Mouse (Mus musculus): ENCODE results near the gene St3gal4. TPM values are rescaled to one million over a fixed set of nuclear protein-coding genes. Genes with fewer than 3 reads are reported as not detected.

The St3gal4 gene
- total and polyA plus RNA-seq, 3 experiments: 6.2 to 9.3 (median 8.8) TPM

- Histone ChIP-seq H3K4me3 (replicated peaks in 1 of 3; ENCODE audit: low read depth in 2 of 3, low read length in 2 of 3, poor library complexity in 1 of 3) (no peak overlapping the region), H3K9ac (ENCODE audit: insufficient read depth, low read depth) (no peak overlapping the region), H3K27me3 (replicated peaks) (no peaks in the 10 kb centered on the region), H3K4me2 (ENCODE audit: insufficient read depth, low read depth, poor library complexity, severe bottlenecking) (no peak overlapping the region), H3K27ac (ENCODE audit: insufficient read depth, low read depth) (no peak overlapping the region), H3K9me3 (replicated peaks; ENCODE audit: low read length) (no peaks in the 10 kb centered on the region), H3K4me1 (ENCODE audit: control insufficient read depth in 1 of 2, insufficient read depth in 2 of 2) (peaks cover 0 to 20% of the 10 kb centered on the region in 2 experiments; a peak in 2 of 4 replicates), H3K79me2 (replicated peaks; ENCODE audit: control insufficient read depth, extremely low read depth, insufficient read depth, poor library complexity, severe bottlenecking) (no peaks in the 10 kb centered on the region), H3K36me3 (replicated peaks in 1 of 2; ENCODE audit: control insufficient read depth in 1 of 2, insufficient read depth in 1 of 2, low read length in 1 of 2) (peaks cover 0 to 9% of the 10 kb centered on the region in 2 experiments)
- no peak for DNase-seq (ENCODE audit: extremely low read depth)
- in situ Hi-C loops (cut with MboI; ENCODE audit: low pct_ligation_motif_present, low pct_unique_long_range_greater_than_20kb, low sequenced_read_pairs): loop anchor here (5.0 kb wide), 1 partner anchor 73 kb away; no protein-coding TSS in a partner anchor
- TF ChIP-seq POLR2A (IDR thresholded peaks at IDR 0.05; ENCODE audit: low read depth, low read length): no peak
- TF ChIP-seq USF1 (IDR thresholded peaks at IDR 0.05; ENCODE audit: low read depth, low read length): no peak
- no peak for TF ChIP-seq BHLHE40 (IDR thresholded peaks at IDR 0.05; ENCODE audit: low read depth, low read length)
- no peak for TF ChIP-seq ZKSCAN1 (IDR thresholded peaks at IDR 0.05; ENCODE audit: borderline replicate concordance, low read depth, low read length)
- no peak for TF ChIP-seq ETS1 (conservative IDR thresholded peaks at IDR 0.05; ENCODE audit: low read depth, low read length)
- TF ChIP-seq RCOR1 (conservative IDR thresholded peaks at IDR 0.05; ENCODE audit: low read depth, low read length): no peak
- TF ChIP-seq ZC3H11A (IDR thresholded peaks at IDR 0.05; ENCODE audit: low read depth, low read length): no peak
- TF ChIP-seq GABPA (IDR thresholded peaks at IDR 0.05; ENCODE audit: insufficient replicate concordance, low read depth, low read length): no peak
- TF ChIP-seq UBTF (IDR thresholded peaks at IDR 0.05; ENCODE audit: low read depth, low read length): no peak
- TF ChIP-seq JUN (IDR thresholded peaks at IDR 0.05; ENCODE audit: insufficient read depth, low read depth, low read length): no peak
- no peak for TF ChIP-seq NRF1 (IDR thresholded peaks at IDR 0.05; ENCODE audit: low read depth, low read length)
- no peak for TF ChIP-seq JUND (conservative IDR thresholded peaks at IDR 0.05; ENCODE audit: low read depth, low read length)
- dilution Hi-C loops (cut with MboI; ENCODE audit: extremely low pct_ligation_motif_present, extremely low pct_unique_long_range_greater_than_20kb, low sequenced_read_pairs): no loop called here
Observed at GRCm38 (mm10) chr9:35115299-35115698, 3.8 kb downstream of the St3gal4 start.

GRCm38 (mm10) chr9:35114234-35114633 lies 4.8 kb downstream of the St3gal4 start:
- DNase-seq (ENCODE audit: extremely low read depth): no peak
- peaks cover 0 to 24% of the 10 kb centered on the region in 2 experiments; a peak in 2 of 4 replicates for H3K4me1 ChIP-seq (ENCODE audit: control insufficient read depth in 1 of 2, insufficient read depth in 2 of 2)
- no peak overlapping the region for H3K9ac ChIP-seq (ENCODE audit: insufficient read depth, low read depth)
- dilution Hi-C loops (cut with MboI; ENCODE audit: extremely low pct_ligation_motif_present, extremely low pct_unique_long_range_greater_than_20kb, low sequenced_read_pairs): no loop called here
- no peak overlapping the region for H3K4me2 ChIP-seq (ENCODE audit: insufficient read depth, low read depth, poor library complexity, severe bottlenecking)
- no peaks in the 10 kb centered on the region for H3K27me3 ChIP-seq (replicated peaks)
- no peaks in the 10 kb centered on the region for H3K9me3 ChIP-seq (replicated peaks; ENCODE audit: low read length)
- in situ Hi-C loops (cut with MboI; ENCODE audit: low pct_ligation_motif_present, low pct_unique_long_range_greater_than_20kb, low sequenced_read_pairs): no loop called here
- no peaks in the 10 kb centered on the region for H3K79me2 ChIP-seq (replicated peaks; ENCODE audit: control insufficient read depth, extremely low read depth, insufficient read depth, poor library complexity, severe bottlenecking)
- no peak overlapping the region for H3K27ac ChIP-seq (ENCODE audit: insufficient read depth, low read depth)
- no peak for TF ChIP-seq RAD21 (IDR thresholded peaks at IDR 0.05; ENCODE audit: low read depth, low read length)
- no peak for TF ChIP-seq BHLHE40 (IDR thresholded peaks at IDR 0.05; ENCODE audit: low read depth, low read length)
- no peak for TF ChIP-seq NELFE (IDR thresholded peaks at IDR 0.05; ENCODE audit: low read depth, low read length)
- no peak for TF ChIP-seq CHD2 (IDR thresholded peaks at IDR 0.05; ENCODE audit: low read length)
- TF ChIP-seq ZKSCAN1 (IDR thresholded peaks at IDR 0.05; ENCODE audit: borderline replicate concordance, low read depth, low read length): no peak
- TF ChIP-seq ZMIZ1 (IDR thresholded peaks at IDR 0.05; ENCODE audit: low read depth, low read length): no peak
- no peak for TF ChIP-seq EP300 (IDR thresholded peaks at IDR 0.05; ENCODE audit: low read length)
- no peak for TF ChIP-seq E2F4 (IDR thresholded peaks at IDR 0.05; ENCODE audit: insufficient replicate concordance, low read depth, low read length)
- no peak for TF ChIP-seq MYC (IDR thresholded peaks at IDR 0.05; ENCODE audit: low read depth, low read length)
- TF ChIP-seq POLR2A (IDR thresholded peaks at IDR 0.05; ENCODE audit: low read depth, low read length): no peak
- no peak for TF ChIP-seq GABPA (IDR thresholded peaks at IDR 0.05; ENCODE audit: insufficient replicate concordance, low read depth, low read length)
- no peak for TF ChIP-seq SMC3 (IDR thresholded peaks at IDR 0.05; ENCODE audit: low read depth, low read length)
- H3K4me3 ChIP-seq (replicated peaks in 1 of 3; ENCODE audit: low read depth in 2 of 3, low read length in 2 of 3, poor library complexity in 1 of 3): no peak overlapping the region
- peaks cover 0 to 7% of the 10 kb centered on the region in 2 experiments for H3K36me3 ChIP-seq (replicated peaks in 1 of 2; ENCODE audit: control insufficient read depth in 1 of 2, insufficient read depth in 1 of 2, low read length in 1 of 2)
